Mouse (Mus musculus): Measurements from ENCODE around the gene Alcam.

The Alcam gene

DNA sequence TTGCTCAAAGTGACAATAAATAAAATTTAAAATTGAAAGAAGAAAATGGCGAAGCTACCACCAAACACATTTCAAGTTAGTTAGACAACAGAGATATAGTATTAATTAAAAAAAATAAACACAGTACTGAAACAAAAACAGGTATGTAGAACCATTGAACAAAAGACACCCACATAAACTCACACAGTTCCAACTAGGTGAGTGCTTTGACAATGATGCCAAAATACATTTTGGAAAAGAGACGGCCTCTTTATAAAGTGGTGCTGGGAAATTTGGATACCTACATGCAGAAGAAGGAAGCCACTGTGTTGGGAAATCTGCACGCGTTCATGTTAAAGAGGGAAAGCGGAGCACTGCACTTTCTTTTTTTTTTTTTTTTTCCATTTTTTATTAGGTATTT, 85.4 kb downstream of the Alcam start:
- no peak for DNase-seq (ENCODE audit: low spot score)

DNA sequence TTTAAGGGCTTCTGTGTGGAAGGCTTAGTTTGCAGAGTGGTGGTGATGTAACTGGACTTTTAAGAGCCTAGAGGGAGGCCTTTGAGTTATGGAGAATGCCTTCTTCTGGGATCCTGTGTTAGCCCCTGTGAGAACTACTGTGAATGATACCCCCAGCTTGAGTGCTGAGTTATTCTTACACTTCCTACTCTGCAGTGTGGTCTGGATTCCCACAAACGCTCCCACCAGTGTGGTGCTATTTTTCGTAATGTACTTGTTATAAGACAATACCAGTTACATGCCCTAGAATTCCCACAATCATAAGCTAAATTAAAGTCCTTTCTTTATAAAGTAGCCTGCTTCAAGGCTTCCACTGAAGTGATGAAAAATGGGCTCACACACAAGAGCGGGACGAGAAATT, 87.0 kb downstream of the Alcam start:
- DNase-seq (ENCODE audit: low spot score): no peak

DNA sequence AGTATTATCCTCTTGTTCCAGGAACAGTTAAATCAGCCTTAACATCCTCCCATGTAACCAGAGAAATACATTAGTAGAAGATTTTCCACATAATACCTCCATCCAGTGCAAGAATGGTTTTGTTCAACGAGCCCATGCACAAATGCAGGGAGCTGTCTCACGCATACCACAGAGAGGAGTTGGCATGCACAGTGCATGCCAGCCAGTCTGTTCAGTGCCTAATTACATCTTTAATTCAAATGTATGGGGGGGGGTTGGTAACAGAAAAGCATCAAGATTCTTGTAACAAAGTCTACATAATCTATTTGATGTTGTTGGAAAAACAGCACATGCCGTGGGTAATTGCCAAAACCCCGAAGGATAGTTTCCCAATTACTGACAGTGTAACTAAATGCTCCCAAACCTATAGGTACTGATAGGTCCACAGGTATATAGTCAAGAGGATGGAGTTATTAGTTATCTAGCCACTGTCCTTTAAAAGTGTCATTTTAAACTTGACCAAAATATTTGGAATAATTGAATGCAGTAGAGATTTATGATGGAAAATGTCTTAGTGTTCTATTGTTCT, 89.8 kb downstream of the Alcam start:
- no peak for DNase-seq (ENCODE audit: low spot score)

DNA sequence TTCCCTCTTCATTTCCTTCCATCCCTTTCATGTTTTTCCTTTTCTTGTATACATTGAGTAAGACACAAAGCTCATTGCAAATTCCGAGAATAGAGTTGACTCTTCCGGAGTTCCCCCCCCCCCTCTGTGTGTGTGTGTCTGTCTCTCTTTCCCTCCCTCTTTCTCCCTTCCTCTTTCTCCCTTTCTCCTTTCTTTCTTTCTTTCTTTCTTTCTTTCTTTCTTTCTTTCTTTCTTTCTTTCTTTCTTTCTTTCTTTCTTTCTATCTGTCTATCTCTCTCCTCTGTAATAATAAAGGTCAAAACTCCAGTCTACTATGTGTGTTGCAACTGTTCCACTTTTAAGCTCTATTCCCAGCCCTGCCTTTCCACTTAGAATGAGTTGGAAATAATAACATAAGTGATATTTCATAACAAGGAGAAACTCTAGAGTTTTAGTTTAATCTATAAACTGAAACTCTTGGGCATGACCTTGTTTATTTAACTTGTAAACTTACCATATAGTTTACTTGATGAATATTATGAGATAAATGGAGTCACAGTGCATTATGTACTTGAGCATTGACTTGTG, 110.3 kb downstream of the Alcam start:
- no peak for DNase-seq (ENCODE audit: low spot score)

DNA sequence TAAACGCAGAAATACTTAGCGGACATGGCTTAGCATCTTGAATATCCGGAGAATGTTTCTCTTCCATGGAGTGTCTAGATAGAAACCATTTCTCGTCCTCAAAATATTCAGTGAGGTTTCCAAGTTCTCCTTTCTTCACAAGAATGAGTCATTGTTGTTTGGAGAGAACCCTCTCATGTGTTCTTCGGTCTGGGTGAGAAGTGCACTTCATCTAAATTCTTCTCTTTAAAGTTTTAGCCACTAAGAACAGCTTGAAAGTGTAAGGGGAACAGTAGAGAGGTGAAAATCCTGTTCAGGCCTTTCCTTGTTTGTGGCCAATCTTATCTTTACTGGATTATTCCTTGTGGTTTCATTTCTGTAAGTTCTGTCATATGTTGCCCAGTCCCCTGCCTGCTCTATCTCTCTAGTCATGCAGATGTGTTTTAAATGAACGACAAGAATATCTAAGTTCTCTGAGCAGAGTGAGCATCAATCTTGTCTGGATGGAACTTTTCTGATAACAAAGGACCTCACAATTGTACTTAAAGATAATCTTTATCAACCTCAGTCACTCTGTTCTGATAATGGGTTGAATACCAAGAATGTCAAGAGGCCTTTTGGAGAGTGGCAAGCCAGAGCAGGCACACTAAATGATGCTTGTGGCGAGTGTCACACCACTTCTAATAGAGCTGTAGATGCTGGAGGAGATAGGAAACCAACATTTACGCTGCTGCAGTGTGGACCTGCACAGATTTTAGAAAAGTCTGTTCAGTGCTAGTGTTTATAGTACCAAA, 111.0 kb downstream of the Alcam start:
- no peak for DNase-seq (ENCODE audit: low spot score)

DNA sequence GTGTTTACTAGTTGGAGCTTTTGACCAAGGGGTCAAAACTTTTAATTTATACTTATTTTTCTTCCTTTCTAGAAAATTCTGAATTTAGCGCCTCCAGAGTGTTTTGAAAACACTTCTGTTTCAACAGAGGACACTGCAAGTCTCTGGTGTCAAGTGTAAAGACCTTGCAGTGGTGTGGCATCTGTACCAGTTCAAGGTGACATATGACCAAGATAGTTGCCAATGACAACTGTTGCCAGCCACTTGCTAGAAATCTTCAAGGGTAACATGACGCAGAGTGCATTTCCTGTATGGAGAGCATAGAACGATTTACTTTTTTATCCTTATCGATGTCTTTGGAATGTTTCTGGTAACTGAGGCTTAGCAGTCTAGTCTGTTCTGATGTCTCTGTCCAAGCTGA, 119.8 kb downstream of the Alcam start:
- DNase-seq (ENCODE audit: low spot score): no peak

DNA sequence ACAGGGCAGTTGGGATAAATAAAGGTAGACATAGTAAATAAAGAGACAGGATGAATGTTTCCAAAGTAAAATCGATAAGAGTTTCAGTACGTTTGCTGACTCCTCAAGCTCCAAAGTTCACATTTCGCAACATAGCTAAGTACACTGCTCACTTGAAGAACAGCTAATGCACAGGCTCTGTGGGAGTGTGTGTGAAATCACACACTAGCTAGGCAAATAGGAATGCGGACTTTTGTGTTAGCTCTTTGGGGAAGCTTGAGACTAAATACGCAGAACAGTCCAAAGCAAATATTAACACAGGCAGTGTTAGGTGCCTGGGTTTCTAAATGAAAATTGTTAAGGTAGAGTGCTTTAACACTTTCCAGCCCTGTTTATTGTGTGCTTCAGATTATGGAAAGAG, 120.2 kb downstream of the Alcam start:
- no peak for DNase-seq (ENCODE audit: low spot score)

DNA sequence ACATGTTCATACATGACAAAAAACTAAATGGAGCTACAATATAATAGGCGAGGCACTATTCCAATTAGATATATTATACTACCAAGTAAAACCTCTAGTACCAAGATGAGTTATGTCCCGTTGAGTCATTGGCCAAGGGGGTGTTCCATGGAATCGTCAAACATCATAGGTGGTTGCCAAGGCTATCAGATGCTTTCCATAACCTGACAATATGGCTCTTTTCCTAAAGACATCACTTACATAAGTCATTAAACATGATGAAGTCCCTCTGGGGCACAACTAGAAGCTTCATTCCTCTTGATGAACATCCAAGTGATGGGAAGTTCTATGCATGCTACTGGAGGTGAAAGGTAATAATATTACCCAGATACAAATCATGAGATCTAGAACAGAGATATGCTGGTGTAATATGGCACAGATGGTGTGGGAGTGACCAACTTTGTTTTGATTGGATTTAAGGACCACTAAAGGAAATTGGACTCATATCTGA, 122.5 kb downstream of the Alcam start:
- DNase-seq (ENCODE audit: low spot score): no peak

DNA sequence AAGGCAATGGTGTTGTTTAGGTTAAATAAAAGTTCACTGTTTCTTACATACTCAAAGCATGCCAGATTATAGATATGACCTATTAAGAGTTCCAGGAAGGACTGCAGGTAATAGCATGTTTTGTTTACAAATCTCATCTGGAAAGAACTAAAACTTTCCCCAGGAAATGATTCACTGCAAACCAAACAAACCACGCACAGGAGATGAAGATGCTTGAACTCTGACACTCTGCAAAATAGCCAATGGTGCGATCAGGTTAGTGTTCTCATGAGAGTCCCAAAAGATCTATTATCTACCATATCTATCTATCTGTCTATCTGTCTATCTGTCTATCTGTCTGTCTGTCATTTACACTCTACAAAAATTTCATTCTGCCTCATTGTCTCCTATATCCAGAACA, 124.5 kb downstream of the Alcam start:
- no peak for DNase-seq (ENCODE audit: low spot score)

DNA sequence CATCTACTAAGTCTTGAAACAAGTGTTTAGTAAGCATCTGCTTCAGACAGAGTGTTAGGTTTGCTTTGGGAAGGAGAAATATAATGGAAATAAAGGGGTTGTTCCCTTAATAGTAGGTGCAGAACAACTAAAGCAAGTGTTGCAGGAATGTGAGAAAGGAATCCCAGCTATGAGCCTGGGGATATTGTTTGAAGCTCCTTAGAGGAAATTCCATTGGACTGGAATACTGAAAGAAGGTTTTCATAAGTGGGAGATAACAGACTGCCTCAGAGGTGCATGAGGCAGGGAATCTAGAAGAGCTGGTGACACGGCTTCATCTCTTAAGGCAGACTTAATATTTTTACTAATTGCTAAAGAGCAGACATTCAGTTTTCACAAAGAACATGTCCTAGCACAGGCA, 134.6 kb downstream of the Alcam start:
- DNase-seq (ENCODE audit: low spot score): no peak

DNA sequence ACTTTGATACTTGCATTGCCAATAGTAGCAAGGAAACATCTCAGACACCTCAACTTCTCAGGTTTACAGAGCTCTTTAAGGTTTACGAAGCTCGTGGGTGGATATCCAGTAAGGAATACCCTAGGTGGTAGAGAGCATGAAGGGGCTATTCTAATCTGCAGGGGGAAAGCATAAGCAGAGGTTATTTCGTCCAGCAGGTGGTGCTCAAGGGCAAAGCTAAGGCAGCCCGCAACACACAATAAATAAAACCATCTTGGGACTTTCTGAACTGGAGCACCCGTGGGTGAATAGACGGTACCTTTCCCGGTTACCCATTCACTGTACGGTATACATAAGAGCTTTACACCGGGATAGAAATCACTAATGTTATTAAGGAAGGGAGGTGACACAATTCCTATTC, 142.8 kb downstream of the Alcam start:
- DNase-seq (ENCODE audit: low spot score): peak; percentile 86

DNA sequence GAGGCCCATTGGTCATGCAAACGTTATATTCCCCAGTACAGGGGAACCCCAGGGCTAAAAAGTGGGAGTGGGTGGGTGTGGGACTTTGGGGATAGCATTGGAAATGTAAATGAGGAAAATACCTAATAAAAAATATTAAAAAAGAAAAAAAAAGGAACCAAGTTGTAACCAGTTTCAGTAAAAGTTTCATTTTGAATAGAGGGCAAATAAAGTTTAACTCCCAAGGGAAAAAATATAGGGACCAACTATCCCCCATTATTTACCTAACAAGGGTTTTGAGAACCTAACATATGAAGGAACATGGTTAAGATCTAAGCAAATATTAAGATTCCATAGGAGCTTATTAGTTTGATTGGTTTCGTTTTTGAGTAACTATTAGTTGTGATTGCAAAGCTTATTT, 146.9 kb downstream of the Alcam start:
- no peak for DNase-seq (ENCODE audit: low spot score)

DNA sequence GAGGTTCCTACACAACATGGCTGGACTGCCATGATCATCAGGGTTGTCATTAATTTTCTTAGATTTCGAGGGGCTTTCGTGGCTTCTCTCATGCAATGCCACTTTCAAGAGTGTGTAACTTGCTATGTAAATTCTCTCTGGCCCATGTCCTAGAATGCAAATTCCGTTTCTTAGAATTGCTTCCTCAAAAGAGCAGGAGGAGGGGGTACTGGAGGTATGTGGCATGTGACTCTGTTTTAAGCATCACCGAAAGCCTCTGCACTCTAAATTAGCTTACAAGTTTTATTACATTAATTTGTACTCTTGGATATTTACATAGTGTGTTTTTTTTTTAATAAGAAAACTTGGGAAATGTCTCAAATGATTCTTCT, 150.4 kb downstream of the Alcam start:
- DNase-seq (ENCODE audit: low spot score): no peak

DNA sequence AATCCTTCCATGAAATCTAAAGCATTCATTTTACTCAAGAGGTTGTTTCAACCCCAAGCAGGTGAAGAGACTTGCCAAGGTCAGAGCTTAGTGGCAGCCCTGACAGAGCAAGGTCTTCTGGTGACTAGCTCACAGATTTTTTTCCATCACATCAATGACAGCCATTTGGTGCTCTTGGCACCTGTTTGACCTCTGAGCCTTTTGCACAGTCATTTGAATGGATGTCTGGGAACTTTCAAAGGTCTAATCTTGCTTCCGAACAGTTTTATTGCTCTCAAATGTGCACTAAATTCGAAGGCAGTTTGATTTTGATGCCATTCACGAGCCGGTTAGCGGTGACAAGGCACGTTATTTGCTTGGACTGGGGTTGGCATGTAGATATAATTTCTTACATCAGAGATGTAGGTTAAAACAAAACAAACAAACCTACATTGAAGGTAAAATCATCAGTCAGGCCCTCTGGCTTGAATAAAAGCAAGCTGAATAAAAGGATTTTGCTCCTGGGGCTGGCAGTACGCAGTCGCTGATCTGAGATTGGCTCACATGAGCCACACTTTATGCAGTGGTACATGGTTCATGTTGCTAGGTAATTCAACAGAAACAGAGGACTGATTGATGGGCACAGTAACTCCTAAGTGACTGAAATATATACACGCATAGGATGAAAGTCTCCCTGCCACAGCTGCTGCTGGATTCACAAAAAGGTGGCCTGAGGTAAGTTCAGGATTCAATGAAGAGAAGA, 150.9 kb downstream of the Alcam start:
- no peak for DNase-seq (ENCODE audit: low spot score)

DNA sequence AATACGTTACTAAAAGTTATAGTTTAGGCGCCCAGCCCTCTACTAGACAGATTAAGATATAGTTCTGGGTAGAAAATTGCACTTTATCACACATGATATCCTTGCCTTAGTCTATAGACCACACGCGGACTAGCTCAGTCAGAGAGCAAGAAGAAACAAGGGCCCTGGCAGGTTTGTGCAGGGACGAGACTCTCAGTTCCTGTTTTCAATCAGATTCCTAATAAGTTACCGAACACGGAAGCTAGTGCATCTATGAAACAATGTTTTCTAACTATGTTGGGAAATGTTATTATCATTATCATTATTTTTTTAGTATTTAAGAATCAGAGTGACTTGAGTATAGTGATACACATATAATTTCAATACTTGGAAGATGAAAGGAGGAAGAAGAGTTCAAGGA, 152.1 kb downstream of the Alcam start:
- DNase-seq (ENCODE audit: low spot score): no peak

DNA sequence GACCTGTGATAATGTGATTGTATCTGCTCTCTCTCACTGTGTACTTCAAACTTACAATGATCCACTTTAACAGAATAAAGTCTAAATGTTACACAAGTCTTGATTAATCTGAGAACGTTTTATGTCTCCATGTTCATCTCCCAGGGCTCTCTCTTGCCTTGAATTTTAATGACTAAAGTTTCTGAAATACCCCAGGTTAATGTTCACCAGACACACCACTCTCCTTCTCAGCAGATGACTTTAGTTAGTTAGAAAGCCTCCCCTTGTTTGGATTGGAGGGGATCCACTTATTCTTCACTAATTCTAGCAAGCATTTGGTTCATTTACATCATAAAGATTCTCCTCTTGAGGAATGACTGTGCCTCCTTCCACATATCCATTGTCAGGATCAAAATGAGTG, 157.5 kb downstream of the Alcam start:
- DNase-seq (ENCODE audit: low spot score): no peak

DNA sequence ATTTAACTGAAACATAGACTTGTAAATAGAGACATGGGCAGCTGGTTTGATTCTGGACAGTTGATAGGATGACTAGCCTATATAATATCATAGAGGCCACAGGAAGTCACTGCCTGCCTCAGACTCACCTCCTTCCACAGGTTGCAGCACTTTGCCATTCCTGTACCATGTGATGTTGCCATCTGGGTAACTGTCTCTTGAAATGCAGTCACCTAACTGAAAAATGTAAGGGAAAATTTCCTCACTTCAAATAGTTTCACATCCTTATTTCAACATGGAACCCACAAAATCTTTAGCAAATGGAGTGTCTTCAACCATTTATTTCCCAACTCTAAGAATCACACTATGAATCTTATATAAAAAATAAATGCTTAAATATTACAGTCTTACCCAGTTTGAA, 158.3 kb downstream of the Alcam start:
- no peak for DNase-seq (ENCODE audit: low spot score)

DNA sequence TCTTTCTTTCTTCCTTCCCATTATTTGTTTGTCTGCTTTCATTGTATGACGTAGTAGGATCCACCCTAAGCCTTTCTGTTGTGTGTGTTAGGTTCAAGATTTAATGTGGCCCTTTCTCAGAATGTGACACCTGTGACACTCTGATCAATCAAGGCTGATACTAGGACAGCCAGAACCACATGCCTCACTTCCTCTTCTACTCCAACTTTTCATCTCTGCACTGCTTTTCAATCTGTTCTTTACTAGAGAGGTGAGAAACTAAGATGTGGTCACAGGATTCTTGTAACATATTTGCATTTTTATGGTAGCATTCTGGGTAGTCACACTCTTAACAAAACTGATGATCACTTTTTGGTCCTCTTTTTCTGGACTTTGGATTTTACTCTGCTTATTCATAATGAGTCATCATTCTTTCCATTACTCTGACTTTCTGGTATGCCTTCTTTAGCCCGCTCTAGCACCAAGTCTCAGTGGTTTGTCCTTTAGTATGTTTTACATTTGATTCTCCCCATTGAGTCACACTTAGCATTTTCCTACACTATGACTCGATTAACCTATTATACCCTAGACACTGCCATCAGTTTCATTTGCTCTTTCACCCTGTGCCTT, 161.3 kb downstream of the Alcam start:
- DNase-seq (ENCODE audit: low spot score): no peak

DNA sequence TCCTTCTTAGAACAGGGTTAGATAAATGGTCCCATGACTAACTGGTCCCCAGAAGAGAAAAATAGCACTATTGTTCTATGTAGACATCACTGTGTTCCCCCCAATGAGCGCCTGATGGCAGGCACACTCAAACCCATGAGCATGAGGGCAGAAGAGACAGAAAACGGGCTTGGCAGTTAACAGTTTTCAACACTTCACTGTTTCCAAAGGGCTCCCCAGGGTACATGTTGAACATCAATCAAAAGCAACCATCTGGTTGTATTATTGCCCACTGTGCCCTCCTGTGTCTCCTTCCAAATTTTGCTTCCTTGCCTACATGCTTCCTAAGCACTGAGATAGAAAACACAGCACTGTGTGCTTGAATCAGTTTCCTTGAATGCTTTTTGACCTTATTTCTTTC, 173.7 kb downstream of the Alcam start:
- DNase-seq (ENCODE audit: low spot score): no peak

DNA sequence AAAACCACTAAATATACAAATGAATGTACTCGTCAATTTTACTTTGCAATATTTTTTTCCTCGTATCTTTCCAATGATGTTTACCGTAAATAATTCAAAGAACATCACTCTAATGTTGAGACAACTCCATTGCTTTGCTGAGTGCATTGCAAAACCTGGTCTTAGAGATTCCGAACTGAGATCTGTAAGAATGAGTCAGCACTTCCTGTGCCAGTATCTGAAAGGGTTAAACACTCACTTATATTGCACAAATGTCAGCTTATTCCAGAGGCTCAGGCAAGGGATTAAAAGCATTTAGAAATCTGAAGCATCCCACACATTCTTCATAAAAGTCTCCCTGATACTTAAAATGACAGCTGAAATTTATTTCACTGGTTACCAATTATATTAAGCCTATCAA, 188.8 kb downstream of the Alcam start:
- DNase-seq (ENCODE audit: low spot score): no peak

DNA sequence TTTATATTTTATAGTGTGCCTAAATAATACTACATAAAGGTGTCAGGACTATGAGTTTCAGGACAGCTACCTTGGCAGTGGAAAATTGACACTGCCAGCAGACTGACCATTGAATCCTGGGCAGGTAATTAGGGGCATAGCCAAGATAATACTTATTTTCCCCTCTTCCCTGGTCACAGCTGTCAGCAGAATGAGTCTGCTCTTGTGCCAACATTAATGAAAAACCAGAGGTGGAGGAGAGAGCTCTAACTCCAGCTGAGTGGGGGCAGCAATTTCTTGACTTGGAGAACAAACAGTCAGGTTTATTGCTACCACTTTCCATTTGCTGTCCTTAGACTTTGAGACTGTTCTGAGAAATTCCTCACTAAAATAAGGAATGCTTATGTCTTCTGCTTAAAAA, 190.1 kb downstream of the Alcam start:
- no peak for DNase-seq (ENCODE audit: low spot score)

DNA sequence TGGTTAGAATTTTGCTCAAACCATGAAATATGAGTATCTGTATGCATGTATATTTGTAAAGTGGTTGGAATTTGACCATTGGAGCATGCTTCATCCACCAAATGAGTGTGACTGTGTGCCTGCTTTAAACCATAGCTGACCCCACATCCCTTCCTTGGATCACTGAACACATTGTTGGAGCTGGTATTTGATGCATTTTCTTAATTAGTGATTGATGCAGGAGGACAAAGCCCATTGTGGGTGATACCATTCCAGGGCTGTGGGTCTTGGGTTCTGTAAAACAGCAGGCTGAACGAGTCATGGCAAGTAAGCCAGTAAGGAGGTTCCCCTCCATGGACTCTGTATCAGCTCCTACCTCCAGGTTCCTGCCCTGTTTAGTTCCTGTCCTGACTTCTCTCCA, 191.3 kb downstream of the Alcam start:
- peak; percentile 77 for DNase-seq (ENCODE audit: low spot score)

DNA sequence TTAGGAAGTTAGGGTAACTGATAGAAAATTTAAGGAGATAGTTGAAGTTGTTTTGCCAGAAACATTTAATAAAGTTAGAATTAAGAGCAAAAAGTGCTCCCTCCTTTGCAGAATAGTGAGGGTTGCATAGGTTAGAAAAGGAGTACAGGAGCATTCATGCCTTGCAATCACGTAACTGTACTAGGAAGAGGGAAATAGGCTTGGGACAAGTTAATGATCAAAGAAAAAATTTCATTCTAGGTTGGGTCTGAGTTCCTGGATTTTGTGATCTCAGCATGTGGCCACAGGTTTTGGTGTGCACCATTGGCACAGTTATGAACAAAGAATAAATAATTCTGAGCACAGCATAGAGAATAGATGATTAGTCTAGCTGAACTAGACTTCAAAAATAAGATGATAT, 192.1 kb downstream of the Alcam start:
- DNase-seq (ENCODE audit: low spot score): no peak

Measured in retina, embryonic 14.5 days (tissue).